Mouse (Mus musculus): ENCODE measurements around the gene Apol8.
"Not testable (repeated sequence)": the region's sequence is repeated elsewhere in the genome, so short reads cannot be mapped to it uniquely, and the experiment has no call there.

DNA sequence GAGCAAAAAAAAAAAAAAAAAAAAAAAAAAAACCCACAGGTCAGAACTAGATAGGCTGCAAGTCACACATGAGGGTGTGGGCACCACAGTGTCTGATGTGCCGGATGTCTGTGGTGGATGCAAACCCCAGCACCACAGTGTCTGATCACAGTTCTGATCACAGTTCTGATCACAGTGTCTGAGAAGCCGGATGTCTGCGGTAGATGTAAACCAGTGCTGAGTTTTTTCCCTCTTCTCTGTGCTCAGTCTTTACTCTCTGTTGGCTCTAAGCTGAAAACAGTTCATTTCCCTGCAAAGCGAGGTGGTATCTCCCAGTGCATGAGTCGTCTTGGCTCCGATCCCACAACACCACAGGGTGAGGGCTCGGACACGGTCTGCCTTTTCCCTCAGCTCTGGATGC, 23.4 kb downstream of the Apol8 start:
- not testable (repeated sequence) for TF ChIP-seq POLR2A (IDR thresholded peaks at IDR 0.05; ENCODE audit: low read depth, low read length); CTCF (IDR thresholded peaks at IDR 0.05; ENCODE audit: extremely low read depth, insufficient read depth, insufficient read length, insufficient replicate concordance)
